Mouse (Mus musculus) liver, embryonic 12.5 days (tissue): ENCODE data around the gene Stox1. TPM values are rescaled to one million over a fixed set of nuclear protein-coding genes. Genes with fewer than 3 reads are reported as not detected.

Experiments
- ATAC-seq: fragments of 200-750 bp; cut with Nextera tagmentation; 2 replicates; pipeline ENCODE4 v1.8.0; 2017; ENCODE audit warnings: moderate number of reproducible peaks, mild to moderate bottlenecking, moderate library complexity
- H3K27ac ChIP-seq: fragments of 300-500 bp; sonication (generic); 2 replicates; pipeline ENCODE4 v1.5.1; 2016; ENCODE audit warnings: mild to moderate bottlenecking
- H3K27me3 ChIP-seq: fragments of 300-500 bp; sonication (generic); replicated peaks from 2 replicates; pipeline ENCODE4 v1.6.1; 2016; ENCODE audit warnings: mild to moderate bottlenecking, moderate library complexity
- H3K36me3 ChIP-seq: fragments of 300-500 bp; sonication (generic); 2 replicates; pipeline ENCODE4 v1.6.1; 2016; ENCODE audit warnings: mild to moderate bottlenecking, moderate library complexity
- H3K4me1 ChIP-seq: fragments of 300-500 bp; sonication (generic); 2 replicates; pipeline ENCODE4 v1.6.1; 2016
- H3K4me2 ChIP-seq: fragments of 300-500 bp; sonication (generic); 2 replicates; pipeline ENCODE4 v1.6.1; 2016; ENCODE audit warnings: mild to moderate bottlenecking, moderate library complexity
- H3K4me3 ChIP-seq: fragments of 300-500 bp; sonication (generic); 2 replicates; pipeline ENCODE4 v1.5.1; 2016; ENCODE audit warnings: mild to moderate bottlenecking, moderate library complexity
- H3K9ac ChIP-seq: fragments of 300-500 bp; sonication (generic); 2 replicates; pipeline ENCODE4 v1.6.1; 2016; ENCODE audit warnings: mild to moderate bottlenecking, moderate library complexity
- H3K9me3 ChIP-seq: fragments of 300-500 bp; sonication (generic); replicated peaks from 2 replicates; pipeline ENCODE4 v1.6.1; 2016; ENCODE audit warnings: mild to moderate bottlenecking, moderate library complexity
- WGBS: fragments of 180-500 bp; shearing (Covaris S2); methylation state at CpG from one replicate; pipeline ENCODE4 v1.1.7; 2016; ENCODE audit not compliant: insufficient replicate concordance; 5-methylcytosine and 5-hydroxymethylcytosine counted together
- polyA plus RNA-seq: library from polyadenylated mRNA; unstranded; fragments of >200 nt; fragmentation: Nextera tagmentation; extraction: Ambion mirVana; gene quantifications from 2 replicates; pipeline ENCODE4 v1.2.1, GENCODE M21; 2016

Gene Stox1
- polyA plus RNA-seq, 1 experiment from 2014 or later, result 0.57 TPM

- WGBS, result 63% methylated on average over 8 of the region's 8 CpGs
- no peaks in the 10 kb centered on the region for H3K9me3 ChIP-seq
Observed at GRCm38 (mm10) chr10:62692771-62693170, 33.2 kb downstream of the Stox1 start.

GRCm38 (mm10) chr10:62692244-62692643 is 33.7 kb downstream of the Stox1 start:
- no peaks in the 10 kb centered on the region for H3K27me3 ChIP-seq
- H3K36me3 ChIP-seq, result no peaks in the 10 kb centered on the region
- no peak for ATAC-seq
- H3K9ac ChIP-seq, result no peak overlapping the region
- WGBS, result 66% methylated on average over 3 of the region's 3 CpGs
- H3K27ac ChIP-seq, result no peak overlapping the region
- H3K4me1 ChIP-seq, result no peaks in the 10 kb centered on the region
- no peak overlapping the region for H3K4me3 ChIP-seq
- H3K4me2 ChIP-seq, result no peak overlapping the region
- H3K9me3 ChIP-seq, result no peaks in the 10 kb centered on the region

More at GRCm38 (mm10) chr10:62692771-62693170, 33.2 kb downstream of the Stox1 start:
- H3K4me2 ChIP-seq, result no peak overlapping the region
- H3K27me3 ChIP-seq, result no peaks in the 10 kb centered on the region
- no peak overlapping the region for H3K9ac ChIP-seq
- no peaks in the 10 kb centered on the region for H3K36me3 ChIP-seq
- no peaks in the 10 kb centered on the region for H3K4me1 ChIP-seq
- H3K4me3 ChIP-seq, result no peak overlapping the region
- ATAC-seq, result no peak
- H3K27ac ChIP-seq, result no peak overlapping the region

GRCm38 (mm10) chr10:62687032-62687674 is 38.8 kb downstream of the Stox1 start:
- H3K27ac ChIP-seq, result no peak overlapping the region
- H3K27me3 ChIP-seq, result 0 out of 2 replicates have a peak, but pooled peaks cover 3% of the 10 kb centered on the region
- ATAC-seq, result no peak
- H3K4me1 ChIP-seq, result no peaks in the 10 kb centered on the region
- H3K9me3 ChIP-seq, result no peaks in the 10 kb centered on the region
- no peak overlapping the region for H3K4me3 ChIP-seq
- H3K9ac ChIP-seq, result no peak overlapping the region
- H3K4me2 ChIP-seq, result no peak overlapping the region
- WGBS, result 81% methylated on average over 15 of the region's 15 CpGs
- no peaks in the 10 kb centered on the region for H3K36me3 ChIP-seq

GRCm38 (mm10) chr10:62683043-62683442 is 42.9 kb downstream of the Stox1 start:
- Histone ChIP-seq H3K27ac (no peak overlapping the region), H3K9me3 (peaks cover 9% of the 10 kb centered on the region), H3K27me3 (0 out of 2 replicates have a peak, but pooled peaks cover 3% of the 10 kb centered on the region), H3K4me2 (no peak overlapping the region), H3K9ac (no peak overlapping the region), H3K4me1 (no peaks in the 10 kb centered on the region), H3K36me3 (no peaks in the 10 kb centered on the region), H3K4me3 (no peak overlapping the region)
- ATAC-seq, result 0 out of 2 replicates have a peak, but pooled peaks have one; percentile 18
- 41% methylated on average over 5 of the region's 5 CpGs for WGBS

GRCm38 (mm10) chr10:62679833-62680232 is 46.1 kb downstream of the Stox1 start:
- no peak overlapping the region for H3K4me2 ChIP-seq
- H3K27ac ChIP-seq, result no peak overlapping the region
- H3K36me3 ChIP-seq, result no peaks in the 10 kb centered on the region
- no peak for ATAC-seq
- peaks cover 9% of the 10 kb centered on the region for H3K9me3 ChIP-seq
- H3K4me1 ChIP-seq, result no peaks in the 10 kb centered on the region
- H3K9ac ChIP-seq, result no peak overlapping the region
- peaks cover 8% of the 10 kb centered on the region for H3K27me3 ChIP-seq
- H3K4me3 ChIP-seq, result no peak overlapping the region
- 50% methylated on average over 1 of the region's 1 CpGs for WGBS

- Histone ChIP-seq H3K27me3 (peaks cover 7% of the 10 kb centered on the region), H3K4me2 (no peak overlapping the region), H3K4me3 (no peak overlapping the region), H3K36me3 (no peaks in the 10 kb centered on the region), H3K4me1 (no peaks in the 10 kb centered on the region), H3K9ac (no peak overlapping the region), H3K9me3 (peaks cover 9% of the 10 kb centered on the region), H3K27ac (no peak overlapping the region)
- WGBS, result 76% methylated on average over 5 of the region's 5 CpGs
- ATAC-seq, result no peak
Observed at GRCm38 (mm10) chr10:62677329-62677728, 48.6 kb downstream of the Stox1 start.

GRCm38 (mm10) chr10:62676196-62676595 is 49.7 kb downstream of the Stox1 start:
- Histone ChIP-seq H3K9ac (no peak overlapping the region), H3K27ac (no peak overlapping the region), H3K36me3 (no peaks in the 10 kb centered on the region), H3K4me3 (no peak overlapping the region), H3K4me1 (no peaks in the 10 kb centered on the region), H3K27me3 (peaks cover 5% of the 10 kb centered on the region), H3K9me3 (peaks cover 9% of the 10 kb centered on the region), H3K4me2 (no peak overlapping the region)
- WGBS, result 81% methylated on average over 6 of the region's 6 CpGs
- no peak for ATAC-seq

GRCm38 (mm10) chr10:62672359-62672758 is 53.6 kb downstream of the Stox1 start:
- Histone ChIP-seq H3K4me1 (peaks cover 14% of the 10 kb centered on the region), H3K36me3 (no peaks in the 10 kb centered on the region), H3K27ac (no peak overlapping the region), H3K9ac (no peak overlapping the region), H3K4me3 (no peak overlapping the region), H3K27me3 (peaks cover 5% of the 10 kb centered on the region), H3K4me2 (no peak overlapping the region), H3K9me3 (no peaks in the 10 kb centered on the region)
- no peak for ATAC-seq
- WGBS, result 77% methylated on average over 2 of the region's 2 CpGs

- 70% methylated on average over 14 of the region's 14 CpGs for WGBS
- H3K27me3 ChIP-seq, result peaks cover 10% of the 10 kb centered on the region; the same call in 1 of the 2 replicates
- H3K27ac ChIP-seq, result no peak overlapping the region
- H3K4me1 ChIP-seq, result peaks cover 30% of the 10 kb centered on the region
- ATAC-seq, result no peak
- H3K4me2 ChIP-seq, result no peak overlapping the region
- no peaks in the 10 kb centered on the region for H3K9me3 ChIP-seq
- no peaks in the 10 kb centered on the region for H3K36me3 ChIP-seq
- no peak overlapping the region for H3K9ac ChIP-seq
- H3K4me3 ChIP-seq, result no peak overlapping the region
Observed at GRCm38 (mm10) chr10:62669245-62669644, 56.7 kb downstream of the Stox1 start.

GRCm38 (mm10) chr10:62668463-62668862 is 57.5 kb downstream of the Stox1 start:
- Histone ChIP-seq H3K9ac (no peak overlapping the region), H3K9me3 (no peaks in the 10 kb centered on the region), H3K27ac (no peak overlapping the region), H3K4me2 (peak overlapping the region; percentile 32; the same call in 1 of the 2 replicates), H3K4me1 (peaks cover 30% of the 10 kb centered on the region), H3K4me3 (no peak overlapping the region), H3K27me3 (peaks cover 10% of the 10 kb centered on the region; the same call in 1 of the 2 replicates), H3K36me3 (no peaks in the 10 kb centered on the region)
- ATAC-seq, result no peak; the same call in 1 of the 2 replicates
- WGBS, result 55% methylated on average over 2 of the region's 2 CpGs

GRCm38 (mm10) chr10:62668043-62668442 is 57.9 kb downstream of the Stox1 start:
- Histone ChIP-seq H3K9me3 (no peaks in the 10 kb centered on the region), H3K9ac (no peak overlapping the region), H3K27me3 (peaks cover 10% of the 10 kb centered on the region; the same call in 1 of the 2 replicates), H3K4me1 (peaks cover 30% of the 10 kb centered on the region), H3K36me3 (no peaks in the 10 kb centered on the region), H3K4me3 (no peak overlapping the region), H3K27ac (no peak overlapping the region), H3K4me2 (peak overlapping the region; percentile 32)
- 18% methylated on average over 5 of the region's 5 CpGs for WGBS
- peak; percentile 89 for ATAC-seq

GRCm38 (mm10) chr10:62664963-62665590 is 60.9 kb downstream of the Stox1 start:
- H3K4me2 ChIP-seq, result peak overlapping the region; percentile 64
- H3K9ac ChIP-seq, result peak overlapping the region; percentile 28
- peak overlapping the region; percentile 35 for H3K4me3 ChIP-seq
- H3K4me1 ChIP-seq, result peaks cover 41% of the 10 kb centered on the region
- peak overlapping the region; percentile 40; the same call in 1 of the 2 replicates for H3K27ac ChIP-seq
- peaks cover 10% of the 10 kb centered on the region; the same call in 1 of the 2 replicates for H3K27me3 ChIP-seq
- 20% methylated on average over 27 of the region's 27 CpGs for WGBS
- no peaks in the 10 kb centered on the region for H3K9me3 ChIP-seq
- no peaks in the 10 kb centered on the region for H3K36me3 ChIP-seq
- ATAC-seq, result no peak
